Mouse (Mus musculus) ES-CJ7 (cell line): ENCODE data around the gene Tnfrsf12a.
A peak's percentile ranks its signal among the peaks of the same experiment; 100 is the strongest.

ENCODE experiments used
- DNase-seq: peaks from one replicate; pipeline ENCODE4 v3.0.0; 2011; ENCODE audit warnings: low read depth, low spot score

Tnfrsf12a gene

GRCm38 (mm10) chr17:23681086-23681485 is 3.8 kb upstream of the Tnfrsf12a start:
- no peak for DNase-seq

- DNase-seq: no peak
Measured at GRCm38 (mm10) chr17:23680336-23680735, 3.1 kb upstream of the Tnfrsf12a start.

GRCm38 (mm10) chr17:23679127-23679835 is 2.0 kb upstream of the Tnfrsf12a start, which contains the start of gene Cldn6:
Gene Cldn6 (plus strand): TSS chr17:23679249.
- DNase-seq: peak; percentile 60

GRCm38 (mm10) chr17:23676473-23677031 is 716 bp downstream of the Tnfrsf12a start:
- DNase-seq: no peak

- DNase-seq: peak; percentile 58
Measured at GRCm38 (mm10) chr17:23675564-23676281, 1.5 kb downstream of the Tnfrsf12a start.

GRCm38 (mm10) chr17:23675127-23675526 is 2.1 kb downstream of the Tnfrsf12a start:
- DNase-seq: no peak

GRCm38 (mm10) chr17:23674271-23674952 is 2.9 kb downstream of the Tnfrsf12a start:
- DNase-seq: no peak

- DNase-seq: peak; percentile 99
Measured at GRCm38 (mm10) chr17:23673424-23674073, 3.7 kb downstream of the Tnfrsf12a start, which contains the start of the genes Hcfc1r1 and Thoc6. Gene Hcfc1r1 (plus strand): TSS chr17:23673596. Gene Thoc6 (minus strand): TSS chr17:23673882.

GRCm38 (mm10) chr17:23672761-23673160 is 4.5 kb downstream of the Tnfrsf12a start:
- DNase-seq: no peak

- no peak for DNase-seq
Measured at GRCm38 (mm10) chr17:23671519-23671918, 5.7 kb downstream of the Tnfrsf12a start.

GRCm38 (mm10) chr17:23670516-23671074 is 6.7 kb downstream of the Tnfrsf12a start:
- peak; percentile 56 for DNase-seq

GRCm38 (mm10) chr17:23665511-23665910 is 11.8 kb downstream of the Tnfrsf12a start:
- DNase-seq: no peak

- DNase-seq: peak; percentile 80
Measured at GRCm38 (mm10) chr17:23664556-23665021, 12.7 kb downstream of the Tnfrsf12a start.

- DNase-seq: peak; percentile 83
Measured at GRCm38 (mm10) chr17:23661526-23661925, 15.7 kb downstream of the Tnfrsf12a start.

- DNase-seq: no peak
Measured at GRCm38 (mm10) chr17:23660876-23661200, 16.4 kb downstream of the Tnfrsf12a start.

GRCm38 (mm10) chr17:23660117-23660875 is 17.0 kb downstream of the Tnfrsf12a start, which contains the start of gene Bicdl2:
Gene Bicdl2 (plus strand): TSS chr17:23660506.
- DNase-seq: peak; percentile 68

- no peak for DNase-seq
Measured at GRCm38 (mm10) chr17:23658450-23658849, 18.8 kb downstream of the Tnfrsf12a start.

- DNase-seq: no peak
Measured at GRCm38 (mm10) chr17:23654410-23654809, 22.9 kb downstream of the Tnfrsf12a start.

- DNase-seq: no peak
Measured at GRCm38 (mm10) chr17:23654001-23654400, 23.3 kb downstream of the Tnfrsf12a start.

GRCm38 (mm10) chr17:23653324-23653723 is 23.9 kb downstream of the Tnfrsf12a start:
- DNase-seq: no peak
